Mouse (Mus musculus): Measurements from ENCODE around the gene Rimbp2.

DNA sequence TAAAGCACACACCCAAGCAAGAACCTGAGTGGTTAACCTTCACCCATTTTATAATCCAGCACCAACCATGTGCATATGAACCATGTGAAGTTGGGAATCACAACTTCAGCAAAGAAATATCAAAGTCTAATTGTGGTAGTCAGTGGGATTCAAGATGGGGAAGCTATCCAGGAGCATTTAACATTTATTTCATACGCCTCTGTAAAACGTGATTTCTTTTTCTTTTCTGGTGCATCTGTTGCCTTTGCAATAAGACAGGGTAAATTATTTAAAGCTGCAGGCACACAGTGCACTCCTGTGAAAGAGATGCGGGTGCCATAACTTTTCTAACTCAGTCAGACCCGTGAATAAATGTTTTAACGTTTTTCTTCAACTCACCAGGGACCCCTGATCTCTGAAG is 58.4 kb downstream of the Rimbp2 start:
- no peak for TF ChIP-seq ZC3H11A (IDR thresholded peaks at IDR 0.05; ENCODE audit: borderline replicate concordance, low read depth, low read length)
- TF ChIP-seq HCFC1 (IDR thresholded peaks at IDR 0.05; ENCODE audit: borderline replicate concordance, insufficient read depth, low read length): no peak
- TF ChIP-seq ZNF384 (IDR thresholded peaks at IDR 0.05; ENCODE audit: low read depth, low read length): no peak
- no peak for TF ChIP-seq CHD2 (IDR thresholded peaks at IDR 0.05; ENCODE audit: low read depth, low read length)
- TF ChIP-seq MAFK (IDR thresholded peaks at IDR 0.05; ENCODE audit: insufficient read depth, low read depth, low read length): no peak

Data from ES-E14 (cell line).